Mouse (Mus musculus): ENCODE measurements around the gene Copz1.

DNA sequence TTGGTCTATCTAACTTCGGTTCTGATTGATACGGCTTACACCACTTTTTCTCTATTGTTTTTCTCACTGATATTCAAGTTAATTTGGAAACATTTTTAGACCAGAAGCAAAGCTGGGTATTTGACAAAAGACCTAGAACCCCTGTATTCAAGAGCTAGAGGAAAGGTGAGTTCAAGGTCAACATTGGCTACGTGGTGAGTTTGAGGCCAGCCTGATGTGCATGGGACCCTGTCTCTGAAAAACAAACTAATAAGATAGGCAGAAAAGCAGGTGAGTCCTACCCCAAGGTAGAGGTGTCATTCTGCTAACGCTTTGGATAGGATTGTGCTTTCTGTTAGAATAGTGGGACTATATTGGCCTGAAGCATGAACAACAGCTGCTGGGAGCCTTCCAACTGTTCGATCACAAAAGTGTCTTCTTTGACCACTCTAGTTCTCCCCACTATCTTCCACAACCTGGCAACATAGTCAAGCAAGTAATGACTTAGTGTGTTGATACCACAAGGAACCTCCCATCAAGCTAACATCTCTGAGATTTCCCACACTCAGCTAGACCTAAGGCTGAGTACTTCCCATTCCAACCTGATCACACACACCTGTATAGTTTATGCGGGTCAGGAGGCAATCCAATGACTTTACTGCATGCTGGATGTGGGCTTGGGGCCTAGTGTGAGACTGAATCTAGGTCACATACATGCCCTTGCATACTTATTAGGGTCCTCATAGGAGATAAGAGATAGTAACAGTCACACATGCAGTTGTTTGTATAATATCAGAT is 16.1 kb upstream of the Copz1 start:
- TF ChIP-seq CTCF (IDR thresholded peaks at IDR 0.05; ENCODE audit: low read depth) (no peak), EP300 (IDR thresholded peaks at IDR 0.05; ENCODE audit: low read depth) (no peak)

All from heart, postnatal 0 days (tissue).